Mouse (Mus musculus) cerebellum, adult 2 months (tissue): ENCODE data around the gene Dtx4.

Experiments used
- CTCF ChIP-seq: fragments of 200-500 bp; IDR thresholded peaks from 2 replicates; pipeline ENCODE4 v1.5.1; 2011; ENCODE audit warnings: low read depth, mild to moderate bottlenecking, control low read depth, low read length, moderate library complexity, borderline replicate concordance; ENCODE audit not compliant: insufficient read depth
- POLR2A ChIP-seq: fragments of 200-500 bp; IDR thresholded peaks from 2 replicates; pipeline ENCODE4 v1.6.1; 2011; ENCODE audit warnings: low read length, control low read depth, borderline replicate concordance; ENCODE audit not compliant: insufficient read depth

GRCm38 (mm10) chr19:12486875-12487274 is 14.4 kb downstream of the Dtx4 start:
- TF ChIP-seq CTCF (no peak), POLR2A (no peak)
